Mouse (Mus musculus) brain, adult 10 weeks (tissue): ENCODE data around the gene Utp6. TPM values are rescaled to one million over a fixed set of nuclear protein-coding genes. Genes with fewer than 3 reads are reported as not detected.

ENCODE experiments used
- polyA plus RNA-seq: library from polyadenylated mRNA; stranded (reverse); fragments of 350-450 nt; fragmentation: Illumina TruSeq; extraction: RNeasy Lipid Tissue Mini Kit (QIAGEN cat#74804); gene quantifications from one replicate; pipeline ENCODE4 v1.2.3, GENCODE M21; 2015; ENCODE audit warnings: low read depth, low replicate concordance

Utp6 gene
- 26.9 TPM for polyA plus RNA-seq

DNA sequence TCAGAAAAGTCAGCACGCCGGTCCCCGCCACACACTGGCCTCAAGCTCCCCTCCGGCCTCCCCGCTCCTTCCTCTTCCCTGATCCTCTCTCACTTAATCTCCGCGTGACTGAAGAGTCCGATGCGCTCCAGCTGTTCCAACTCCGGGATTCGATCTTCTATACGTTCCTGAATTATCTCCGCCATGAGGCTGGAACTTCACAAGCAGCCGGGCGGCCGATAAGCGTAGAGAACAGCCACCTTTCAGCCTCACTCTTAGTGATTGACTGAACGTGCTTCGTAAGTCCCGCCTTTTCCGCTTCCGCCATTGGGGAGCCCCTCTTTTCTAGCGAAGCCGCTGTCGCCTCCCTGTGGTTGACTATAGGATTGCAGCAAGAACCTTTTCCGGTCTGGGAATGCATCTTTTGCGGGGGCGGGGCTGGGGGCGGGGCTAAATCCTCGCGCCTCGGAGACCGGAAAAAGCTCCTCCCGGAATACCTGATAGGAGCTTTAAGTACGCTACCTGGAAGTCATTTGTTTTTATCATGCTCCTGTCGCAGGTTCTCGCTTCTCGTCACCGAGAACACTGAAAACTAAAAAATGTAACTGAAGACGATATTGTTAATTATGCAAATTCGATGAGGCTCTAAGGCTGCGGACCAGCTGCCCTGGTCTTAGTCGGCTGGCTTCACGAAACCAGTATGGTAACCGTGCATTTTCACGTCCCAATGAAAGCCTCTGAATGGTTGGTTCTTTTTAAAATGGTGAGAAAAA lies at the start of gene Utp6:
Gene Utp6, minus strand, starts transcription at position 266 of the 752 bp plus-strand sequence.

GRCm38 (mm10) chr11:79992592-79993355 lies 30.6 kb upstream of the Utp6 start, which contains the start of gene Suz12:
Suz12 (plus strand) TSS chr11:79993106.

Other genes starting within 250 kb of the Utp6 start
- 23.2 TPM for gene Suz12, start 30.7 kb upstream of the Utp6 start, polyA plus RNA-seq
- gene Crlf3, start 118.6 kb upstream of the Utp6 start, polyA plus RNA-seq: 17.2 TPM
- gene Atad5, start 127.0 kb upstream of the Utp6 start, polyA plus RNA-seq: 2.9 TPM
- gene Tefm, start 179.8 kb upstream of the Utp6 start, polyA plus RNA-seq: 13.2 TPM
- 4.4 TPM for gene Adap2, start 191.7 kb upstream of the Utp6 start, polyA plus RNA-seq
- gene Rnf135, start 221.5 kb upstream of the Utp6 start, polyA plus RNA-seq: 4.7 TPM
- gene Rhot1, start 246.6 kb upstream of the Utp6 start, polyA plus RNA-seq: 76.1 TPM